Mouse (Mus musculus) lung, postnatal 14 days (tissue): ENCODE measurements around the gene Nudcd3.

ENCODE experiments used
- DNase-seq: peaks from one replicate; pipeline ENCODE4 v3.0.0; 2021

The Nudcd3 gene

DNA sequence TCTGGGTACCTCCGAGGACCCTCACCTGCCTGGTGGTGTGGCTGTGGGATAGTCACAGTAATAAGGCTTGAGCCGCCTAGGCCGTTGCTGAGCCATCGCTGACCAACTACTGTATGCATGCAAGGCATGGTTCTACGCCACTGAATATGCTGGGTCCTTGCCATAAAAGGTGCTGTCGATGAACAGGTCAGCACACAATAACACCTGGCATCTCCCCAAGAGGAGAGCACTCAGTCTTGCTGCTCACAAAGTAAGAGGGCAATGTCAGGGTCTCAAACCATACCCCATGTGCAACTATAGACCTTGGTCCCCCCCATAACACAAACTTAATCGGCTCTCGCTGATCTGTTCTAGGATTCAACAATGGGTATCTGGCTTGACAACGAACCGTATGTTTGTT, 141.1 kb downstream of the Nudcd3 start:
- DNase-seq = no peak
